8 mouse cellular contexts compared by ENCODE assay signal in genomic region chr1:58795291-58796058, GRCm38 (mm10). TPM values are rescaled to one million over a fixed set of nuclear protein-coding genes. Genes with fewer than 3 reads are reported as not detected.
DNase-seq lines count a peak whose midpoint lies in the region; ATAC-seq lines count a peak whose summit lies in the region.

Casp8 (plus strand) TSS chr1:58795374.

- under 1% methylated on average over 42 of the region's 42 CpGs for WGBS in liver, embryonic 15.5 days (ENCODE audit: insufficient replicate concordance)

- H3K9me3 ChIP-seq in liver, embryonic 15.5 days (replicated peaks): no peaks in the 10 kb centered on the region

- intact Hi-C loops in gastrocnemius, postnatal 14 days (cut with DNase I; ENCODE audit: low total_unique reads): no loop called here

- DNase-seq in NIH3T3 (ENCODE audit: low read depth): peak; percentile 84
- peak; percentile 69 for DNase-seq in c-Kit-positive CD71-negative TER-119-negative erythroid progenitor cells, embryonic 14.5 days (ENCODE audit: low read depth)
- DNase-seq in gastrocnemius, postnatal 14 days: peak; percentile 41
- DNase-seq in induced T-regulatory cell, adult 2 months (ENCODE audit: low read depth): peak; percentile 89
- peak; percentile 55 for DNase-seq in neural tube, embryonic 10.5 days (ENCODE audit: extremely low spot score, low spot score)
- peak; percentile 34 to 48 for DNase-seq in thymus, postnatal 36 days
- DNase-seq in cerebellum, adult 11-12 months: no peak

- ATAC-seq in liver, embryonic 15.5 days (ENCODE audit: insufficient read depth): peak; percentile 89

- H3K4me1 ChIP-seq in liver, embryonic 15.5 days (replicated peaks): peaks cover 29% of the 10 kb centered on the region

- H3K4me3 ChIP-seq in liver, embryonic 15.5 days (replicated peaks): peak within 1 kb of the TSS; percentile 75

- H3K36me3 ChIP-seq in liver, embryonic 15.5 days (replicated peaks): peaks cover 9% of the 10 kb centered on the region

- H3K27me3 ChIP-seq in liver, embryonic 15.5 days: no peaks in the 10 kb centered on the region

- peak within 1 kb of the TSS; percentile 91 for H3K4me2 ChIP-seq in liver, embryonic 15.5 days

- H3K27ac ChIP-seq in liver, embryonic 15.5 days (replicated peaks): peak within 1 kb of the TSS; percentile 83

- H3K9ac ChIP-seq in liver, embryonic 15.5 days: peak within 1 kb of the TSS; percentile 81

RNA-seq across cellular contexts. Expression of gene Casp8, which starts in this region (rescaled TPM):
- total RNA-seq in gastrocnemius, postnatal 14 days (2021): 1 to 10 TPM; 6.6 to 8.0 TPM
- polyA plus RNA-seq in liver, embryonic 15.5 days (2015; fragmentation: Nextera tagmentation; extraction: Ambion mirVana): 13.7 and 13.8 TPM in 2 replicates
